Mouse (Mus musculus): Measurements from ENCODE around the gene Fasl.

Gene Fasl

DNA sequence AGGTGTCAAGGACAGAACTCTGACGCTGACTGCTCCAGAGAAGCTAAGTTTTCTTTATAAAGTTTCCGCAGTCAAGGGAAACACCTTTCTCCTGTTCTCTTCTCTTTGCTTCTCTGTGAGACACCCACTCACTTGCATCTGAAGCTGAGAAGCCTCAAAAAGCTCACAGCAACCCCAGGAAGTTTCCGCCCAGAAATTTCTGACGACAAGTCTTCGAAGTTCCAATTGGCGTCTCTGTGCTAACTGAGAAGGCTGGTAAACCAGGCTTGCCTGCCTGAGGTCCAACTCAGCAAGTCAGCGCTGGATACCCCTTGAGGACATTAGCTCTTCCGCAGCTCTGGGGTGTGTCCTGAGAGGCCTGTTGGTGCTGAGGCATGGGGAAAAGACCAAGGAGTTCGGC is at the start of gene Fasl:
Fasl (minus strand) TSS at position 157 of the 400 bp plus-strand sequence.
- no peak for DNase-seq (ENCODE audit: low read depth, low spot score)

DNA sequence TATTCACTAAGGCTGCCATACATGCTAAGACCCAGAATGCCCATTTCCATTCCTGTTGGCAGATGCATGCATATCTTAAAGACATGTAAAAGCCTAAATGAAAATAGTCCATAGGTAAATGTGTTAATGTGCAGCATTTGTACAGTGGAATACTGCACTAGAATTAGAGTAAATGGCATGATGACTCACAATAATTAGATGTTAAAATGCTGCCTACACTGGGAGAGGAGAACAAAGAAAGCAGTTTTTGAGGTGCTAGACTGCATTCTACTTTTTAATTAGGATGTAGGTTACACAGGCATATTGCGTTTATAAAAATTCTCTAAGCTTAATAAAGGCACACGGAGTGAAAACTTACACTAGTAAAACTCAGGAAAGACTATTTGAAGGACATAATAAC is 38.4 kb upstream of the Fasl start:
- no peak for DNase-seq (ENCODE audit: low read depth, low spot score)

GRCm38 (mm10) chr1:161809428-161809827 is 21.1 kb upstream of the Fasl start:
- no peak for DNase-seq (ENCODE audit: low read depth, low spot score)

DNA sequence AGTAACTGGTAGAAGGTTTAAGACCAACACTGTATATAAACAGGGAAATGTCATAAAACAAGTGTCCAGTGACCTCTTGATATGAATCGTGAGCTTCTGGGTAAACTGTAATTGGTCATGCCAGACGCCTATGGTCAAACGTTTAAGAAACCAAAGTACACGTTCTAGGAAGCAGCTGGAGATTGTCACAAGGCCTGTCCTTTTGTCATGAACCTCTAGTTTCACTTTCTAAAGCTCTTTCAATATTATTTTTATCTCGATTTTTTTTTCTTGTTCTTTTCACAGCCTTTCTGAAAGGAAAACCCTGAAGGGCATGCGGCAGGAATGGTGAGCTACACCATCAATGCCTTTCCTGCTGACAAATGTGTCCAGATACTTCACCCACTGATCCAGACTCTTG is 20.7 kb upstream of the Fasl start:
- no peak for DNase-seq (ENCODE audit: low read depth, low spot score)

DNA sequence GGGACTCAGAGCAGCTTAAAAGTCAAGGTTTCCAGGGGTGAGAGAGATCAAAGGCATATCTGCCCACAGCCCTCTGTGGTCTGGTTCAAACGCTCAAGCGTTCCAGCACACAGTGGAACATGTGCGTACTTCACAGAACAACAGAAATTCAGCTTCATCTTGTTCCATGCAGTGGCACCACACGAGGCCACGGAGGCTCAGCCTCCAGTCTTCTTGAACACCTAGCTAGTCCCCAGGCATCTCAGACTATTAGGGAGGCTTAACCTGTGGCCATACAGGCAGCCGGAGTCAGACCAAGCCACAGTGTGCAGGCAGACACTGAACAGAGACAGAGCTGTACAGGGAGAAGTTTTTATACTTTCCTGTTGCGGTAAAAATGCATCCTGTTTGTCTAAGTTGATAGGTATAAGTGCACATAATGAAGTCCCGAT is 16.3 kb upstream of the Fasl start:
- no peak for DNase-seq (ENCODE audit: low read depth, low spot score)

- DNase-seq (ENCODE audit: low read depth, low spot score), result no peak
Observed at GRCm38 (mm10) chr1:161801321-161801720, 13.0 kb upstream of the Fasl start.

DNA sequence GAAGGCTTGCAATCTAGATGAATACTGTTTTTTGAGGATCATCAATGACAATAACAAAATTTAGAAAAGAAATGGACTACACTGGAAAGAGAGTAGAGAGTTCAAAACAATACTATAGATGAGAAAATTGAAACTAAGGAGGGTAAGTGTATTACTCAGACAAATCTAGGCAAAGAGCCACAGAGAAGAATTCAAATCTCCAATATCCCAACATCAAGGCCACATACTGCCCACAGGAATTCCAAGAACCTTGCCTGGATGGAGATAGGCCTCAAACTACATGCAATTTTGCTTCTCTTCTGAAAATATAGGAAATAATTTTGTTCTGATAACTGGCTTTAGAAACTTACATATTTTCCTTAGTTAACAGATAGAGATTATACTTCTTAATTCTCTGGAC is 12.0 kb upstream of the Fasl start:
- no peak for DNase-seq (ENCODE audit: low read depth, low spot score)

GRCm38 (mm10) chr1:161799791-161800190 is 11.5 kb upstream of the Fasl start:
- DNase-seq (ENCODE audit: low read depth, low spot score), result no peak

- DNase-seq (ENCODE audit: low read depth, low spot score), result no peak
Observed at GRCm38 (mm10) chr1:161798866-161799265, 10.6 kb upstream of the Fasl start.

- no peak for DNase-seq (ENCODE audit: low read depth, low spot score)
Observed at GRCm38 (mm10) chr1:161794447-161795211, 6.3 kb upstream of the Fasl start.

DNA sequence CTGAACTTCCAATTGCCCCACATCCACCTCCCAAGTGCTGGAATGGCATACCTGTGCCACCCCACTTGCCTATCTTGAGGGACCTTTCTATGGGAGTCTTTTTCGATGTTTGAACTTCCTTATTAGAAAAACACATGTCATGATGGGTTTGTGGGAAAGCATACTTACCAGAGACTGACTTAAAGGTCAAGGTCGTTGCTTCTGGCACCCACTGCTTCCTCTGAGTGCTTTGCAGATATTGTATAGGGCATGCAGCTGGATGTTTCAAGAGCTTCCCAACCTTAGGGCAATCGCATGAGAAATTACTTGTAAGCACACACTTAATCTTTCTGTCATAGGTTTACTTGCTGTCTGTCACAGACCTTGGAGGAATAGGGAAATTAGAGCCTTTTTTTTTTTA is 5.0 kb upstream of the Fasl start:
- no peak for DNase-seq (ENCODE audit: low read depth, low spot score)

DNA sequence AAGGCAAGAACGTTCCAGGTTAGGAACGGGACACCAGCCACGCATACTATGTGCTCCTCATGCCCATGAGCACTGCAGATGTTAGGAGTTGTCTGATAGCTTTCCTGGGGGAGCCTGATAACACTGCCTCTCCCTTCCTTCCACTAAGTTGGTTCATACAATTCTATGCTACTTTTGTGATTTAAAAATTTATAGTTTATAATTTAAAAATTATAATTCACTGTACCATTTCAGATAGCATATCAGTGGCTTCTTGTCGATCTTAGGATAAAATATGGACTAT is 4.3 kb upstream of the Fasl start:
- no peak for DNase-seq (ENCODE audit: low read depth, low spot score)

DNA sequence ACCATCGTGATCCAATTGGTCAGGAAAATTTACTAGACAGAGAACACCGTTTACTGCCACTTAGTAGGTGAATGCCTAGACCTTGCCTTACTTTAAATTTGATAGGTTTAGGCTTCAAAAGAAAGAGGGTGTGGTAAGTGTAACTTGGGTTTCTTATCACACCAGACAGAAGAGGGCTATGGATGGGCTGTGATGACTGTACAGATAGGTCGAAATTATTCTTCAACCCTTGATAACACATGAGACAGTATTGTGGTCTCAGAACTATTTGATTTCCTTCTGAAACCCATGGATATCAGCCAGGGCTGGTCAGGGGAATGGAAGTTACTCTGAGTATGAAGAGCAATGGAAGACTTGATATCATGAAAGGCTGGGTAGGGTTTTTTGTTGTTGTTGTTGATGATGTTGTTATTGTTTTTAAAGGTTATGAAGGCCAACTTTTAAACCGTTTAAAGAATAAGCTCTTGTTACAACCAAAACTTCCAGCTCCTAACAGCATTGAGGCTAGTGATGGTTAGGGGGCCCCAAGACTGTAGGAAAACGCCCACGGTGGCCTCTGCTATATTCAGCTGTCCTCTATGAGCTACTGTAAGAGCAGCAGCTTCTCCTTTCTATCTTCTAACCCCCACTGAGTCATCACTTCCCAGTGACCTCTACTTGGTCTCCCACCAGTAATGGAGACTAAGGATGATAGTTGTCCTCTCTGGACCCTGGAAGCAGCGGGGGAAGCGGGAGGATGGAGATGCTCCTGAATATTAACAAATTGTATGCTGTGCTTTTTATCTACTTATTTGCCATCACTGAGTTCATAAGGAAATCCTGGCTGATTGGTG is 3.8 kb upstream of the Fasl start:
- no peak for DNase-seq (ENCODE audit: low read depth, low spot score)

DNA sequence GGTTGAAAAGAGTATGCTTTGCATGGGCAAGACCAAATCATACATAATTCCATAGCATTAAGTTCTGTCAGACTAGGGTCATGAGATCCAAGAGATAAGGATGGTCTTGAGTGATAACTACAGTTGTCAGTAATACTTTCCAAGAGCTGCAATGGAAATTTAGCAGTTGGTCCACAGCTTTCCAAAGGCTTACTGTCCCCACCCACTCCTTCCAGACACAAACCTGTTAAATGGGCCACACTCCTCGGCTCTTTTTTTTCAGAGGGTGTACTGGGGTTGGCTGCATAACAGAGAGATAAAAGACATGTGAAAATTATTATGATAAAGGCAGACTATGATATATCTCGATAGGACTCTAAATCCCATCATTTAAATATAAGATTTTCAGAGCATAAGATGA is 5.6 kb downstream of the Fasl start:
- DNase-seq (ENCODE audit: low read depth, low spot score), result no peak

- no peak for DNase-seq (ENCODE audit: low read depth, low spot score)
Observed at GRCm38 (mm10) chr1:161781594-161781993, 6.7 kb downstream of the Fasl start.

DNA sequence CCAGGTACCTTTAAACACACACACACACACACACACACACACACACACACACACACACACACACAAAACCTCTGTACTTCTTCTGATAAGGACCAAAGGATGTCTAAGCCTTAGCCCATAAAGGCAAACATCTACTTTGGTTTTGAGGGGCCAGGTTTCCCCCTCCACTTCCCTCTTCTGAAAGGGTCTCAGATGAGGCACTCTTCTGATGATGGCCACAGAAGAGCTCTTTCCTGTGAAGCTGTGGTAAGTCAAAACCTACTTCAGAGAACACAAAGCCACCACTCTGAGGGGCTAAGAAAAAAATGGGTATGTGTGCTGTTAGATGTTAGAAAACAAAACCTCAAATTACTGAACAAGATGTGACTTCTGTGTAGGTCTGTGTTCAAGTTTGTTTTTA is 9.2 kb downstream of the Fasl start:
- DNase-seq (ENCODE audit: low read depth, low spot score), result no peak

- DNase-seq (ENCODE audit: low read depth, low spot score), result no peak
Observed at GRCm38 (mm10) chr1:161775151-161775550, 13.1 kb downstream of the Fasl start.

- no peak for DNase-seq (ENCODE audit: low read depth, low spot score)
Observed at GRCm38 (mm10) chr1:161771293-161771692, 17.0 kb downstream of the Fasl start.

- no peak for DNase-seq (ENCODE audit: low read depth, low spot score)
Observed at GRCm38 (mm10) chr1:161769329-161769728, 19.0 kb downstream of the Fasl start.

DNA sequence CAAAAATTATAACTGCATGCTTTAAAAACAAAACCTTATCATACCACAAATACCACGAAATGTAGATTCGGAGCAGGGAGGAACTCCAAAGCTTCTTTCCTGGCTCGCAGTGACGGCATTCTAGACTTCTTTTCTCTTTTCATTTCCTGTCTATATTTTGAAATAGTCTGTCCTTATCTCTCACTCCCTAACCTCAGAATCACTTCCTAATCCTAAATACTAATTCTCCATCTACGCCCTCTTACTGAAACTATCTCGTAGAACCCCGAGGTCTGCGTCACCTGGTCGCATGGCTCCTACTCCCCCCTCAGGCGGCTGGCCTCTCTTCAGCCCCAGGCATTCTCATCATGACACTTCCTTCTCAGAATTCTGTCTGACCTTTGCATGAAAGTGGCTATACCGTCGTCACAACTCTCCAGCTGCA is 21.2 kb downstream of the Fasl start:
- DNase-seq (ENCODE audit: low read depth, low spot score), result no peak

GRCm38 (mm10) chr1:161766656-161767055 is 21.6 kb downstream of the Fasl start:
- DNase-seq (ENCODE audit: low read depth, low spot score), result no peak

DNA sequence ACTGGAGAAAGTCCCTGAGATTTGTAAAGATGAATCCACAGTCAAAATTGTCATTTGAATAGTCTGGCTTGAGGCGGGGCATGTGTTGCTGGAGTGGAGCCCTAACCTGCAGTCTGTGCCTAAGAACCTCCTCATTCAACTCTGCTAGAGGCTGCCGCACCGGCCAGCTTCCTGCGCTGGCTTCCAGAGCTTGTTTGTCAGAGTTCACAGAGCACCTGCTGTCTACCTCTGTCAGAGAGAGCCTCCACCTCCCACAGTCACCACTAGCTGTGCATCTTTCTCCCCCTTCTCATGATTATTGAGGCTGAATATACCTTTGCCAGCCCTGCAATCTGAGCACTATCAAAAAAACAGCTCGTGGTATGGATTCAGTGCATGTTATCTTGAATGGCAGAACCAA is 22.4 kb downstream of the Fasl start:
- DNase-seq (ENCODE audit: low read depth, low spot score), result no peak

GRCm38 (mm10) chr1:161764964-161765363 is 23.3 kb downstream of the Fasl start:
- no peak for DNase-seq (ENCODE audit: low read depth, low spot score)
